Mouse (Mus musculus): ENCODE measurements around the gene Cldn9. TPM values are rescaled to one million over a fixed set of nuclear protein-coding genes. Genes with fewer than 3 reads are reported as not detected.

Cldn9 gene
- 1.3 and 2.2 TPM in 2 replicates for polyA plus RNA-seq (2015; fragmentation: Nextera tagmentation; extraction: Ambion mirVana)

DNA sequence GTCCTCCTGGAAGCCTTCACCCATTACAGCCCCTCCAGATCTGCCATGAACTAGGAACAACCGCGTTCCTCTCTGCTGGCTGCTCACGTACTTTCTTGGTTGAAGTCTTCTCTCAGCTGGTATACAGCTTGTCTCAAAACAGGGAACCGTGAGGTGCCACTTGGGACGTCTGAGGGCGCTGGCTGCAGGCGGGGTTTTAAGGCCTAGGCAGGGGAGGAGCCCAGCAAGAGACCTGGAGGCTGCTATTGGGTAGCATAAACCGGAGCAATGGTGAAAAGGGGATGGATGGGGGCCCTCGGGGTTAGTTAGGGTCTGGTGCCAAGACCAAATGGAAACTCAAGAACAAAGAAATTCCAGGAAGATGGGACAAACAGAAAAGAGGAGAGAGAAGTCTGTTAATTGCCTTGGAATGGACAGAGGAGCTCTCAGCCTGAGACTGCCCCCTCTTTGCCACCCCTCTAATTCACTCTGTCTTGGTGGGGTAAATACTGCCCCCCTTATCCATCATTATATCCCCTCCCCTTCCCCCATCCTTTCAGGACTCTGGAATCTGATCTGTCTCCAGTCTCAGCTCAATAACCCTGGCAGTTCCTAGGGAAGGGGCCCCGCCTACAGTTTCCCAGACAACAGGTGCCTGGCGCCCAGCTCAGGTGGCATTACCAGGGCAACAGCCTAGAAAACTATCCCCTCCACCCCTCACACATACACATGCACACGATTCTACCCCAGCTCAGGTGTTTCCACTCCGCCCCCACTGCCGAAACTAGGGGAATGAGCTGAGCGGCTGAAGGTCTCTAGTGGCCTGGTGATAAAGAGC lies at the start of gene Cldn9:
TSS of gene Cldn9 (minus strand) at position 171 of the 817 bp plus-strand sequence.
- Histone ChIP-seq H3K9ac (ENCODE audit: low read length) (peak within 1 kb of the TSS; percentile 16; the same call in 1 of the 2 replicates), H3K36me3 (ENCODE audit: control insufficient read depth, insufficient read depth, low read length) (no peaks in the 10 kb centered on the region), H3K9me3 (replicated peaks; ENCODE audit: control insufficient read depth, low read length) (no peaks in the 10 kb centered on the region), H3K27me3 (ENCODE audit: control insufficient read depth, insufficient read depth, low read length) (peaks cover 25% of the 10 kb centered on the region), H3K4me3 (replicated peaks; ENCODE audit: low read length) (no peak within 1 kb of the TSS), H3K4me1 (ENCODE audit: control insufficient read depth, insufficient read depth, low read length) (peaks cover 20% of the 10 kb centered on the region; the same call in 1 of the 2 replicates), H3K27ac (ENCODE audit: low read length) (no peak within 1 kb of the TSS), H3K4me2 (ENCODE audit: low read depth, low read length) (peak within 1 kb of the TSS; percentile 17)
- ATAC-seq (ENCODE audit: insufficient read depth, low FRiP score): no peak; the same call in 1 of the 2 replicates
- WGBS: 20% methylated on average over 15 of the region's 15 CpGs

GRCm38 (mm10) chr17:23730441-23730840 lies 46.6 kb upstream of the Cldn9 start:
- Histone ChIP-seq H3K36me3 (ENCODE audit: control insufficient read depth, insufficient read depth, low read length) (no peaks in the 10 kb centered on the region), H3K4me3 (replicated peaks; ENCODE audit: low read length) (no peak overlapping the region), H3K4me2 (ENCODE audit: low read depth, low read length) (no peak overlapping the region), H3K4me1 (ENCODE audit: control insufficient read depth, insufficient read depth, low read length) (peaks cover 13% of the 10 kb centered on the region), H3K9me3 (replicated peaks; ENCODE audit: control insufficient read depth, low read length) (no peaks in the 10 kb centered on the region), H3K9ac (ENCODE audit: low read length) (no peak overlapping the region), H3K27ac (ENCODE audit: low read length) (no peak overlapping the region), H3K27me3 (ENCODE audit: control insufficient read depth, insufficient read depth, low read length) (no peaks in the 10 kb centered on the region)
- WGBS: 50% methylated on average over 1 of the region's 1 CpGs
- ATAC-seq (ENCODE audit: insufficient read depth, low FRiP score): no peak

DNA sequence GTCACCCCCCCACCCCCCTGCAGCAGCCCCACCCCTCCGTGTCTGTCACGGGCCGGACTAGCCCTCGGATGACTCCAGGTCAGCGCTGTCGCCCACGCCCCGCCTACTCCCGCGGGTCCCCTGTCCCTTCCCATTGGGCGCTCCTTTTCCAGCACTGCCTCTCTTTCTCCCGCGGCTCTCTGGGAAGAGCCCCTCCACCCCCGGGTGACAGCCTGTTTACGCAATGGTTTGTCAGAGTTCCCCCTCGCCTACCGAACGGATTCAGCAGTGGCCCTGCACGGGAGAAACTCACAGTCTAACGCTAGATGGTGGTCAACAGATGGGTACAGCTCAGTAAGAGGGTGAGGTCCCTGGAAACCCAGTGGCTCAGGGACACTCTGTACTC lies 42.9 kb upstream of the Cldn9 start:
- under 1% methylated on average over 20 of the region's 20 CpGs for WGBS
- H3K9ac ChIP-seq (ENCODE audit: low read length): peak overlapping the region; percentile 85
- H3K9me3 ChIP-seq (replicated peaks; ENCODE audit: control insufficient read depth, low read length): no peaks in the 10 kb centered on the region
- no peaks in the 10 kb centered on the region for H3K36me3 ChIP-seq (ENCODE audit: control insufficient read depth, insufficient read depth, low read length)
- peak overlapping the region; percentile 89 for H3K4me3 ChIP-seq (replicated peaks; ENCODE audit: low read length)
- peaks cover 14% of the 10 kb centered on the region for H3K4me1 ChIP-seq (ENCODE audit: control insufficient read depth, insufficient read depth, low read length)
- peak overlapping the region; percentile 60 for H3K4me2 ChIP-seq (ENCODE audit: low read depth, low read length)
- peak; percentile 93 for ATAC-seq (ENCODE audit: insufficient read depth, low FRiP score)
- H3K27ac ChIP-seq (ENCODE audit: low read length): peak overlapping the region; percentile 86
- H3K27me3 ChIP-seq (ENCODE audit: control insufficient read depth, insufficient read depth, low read length): no peaks in the 10 kb centered on the region

DNA sequence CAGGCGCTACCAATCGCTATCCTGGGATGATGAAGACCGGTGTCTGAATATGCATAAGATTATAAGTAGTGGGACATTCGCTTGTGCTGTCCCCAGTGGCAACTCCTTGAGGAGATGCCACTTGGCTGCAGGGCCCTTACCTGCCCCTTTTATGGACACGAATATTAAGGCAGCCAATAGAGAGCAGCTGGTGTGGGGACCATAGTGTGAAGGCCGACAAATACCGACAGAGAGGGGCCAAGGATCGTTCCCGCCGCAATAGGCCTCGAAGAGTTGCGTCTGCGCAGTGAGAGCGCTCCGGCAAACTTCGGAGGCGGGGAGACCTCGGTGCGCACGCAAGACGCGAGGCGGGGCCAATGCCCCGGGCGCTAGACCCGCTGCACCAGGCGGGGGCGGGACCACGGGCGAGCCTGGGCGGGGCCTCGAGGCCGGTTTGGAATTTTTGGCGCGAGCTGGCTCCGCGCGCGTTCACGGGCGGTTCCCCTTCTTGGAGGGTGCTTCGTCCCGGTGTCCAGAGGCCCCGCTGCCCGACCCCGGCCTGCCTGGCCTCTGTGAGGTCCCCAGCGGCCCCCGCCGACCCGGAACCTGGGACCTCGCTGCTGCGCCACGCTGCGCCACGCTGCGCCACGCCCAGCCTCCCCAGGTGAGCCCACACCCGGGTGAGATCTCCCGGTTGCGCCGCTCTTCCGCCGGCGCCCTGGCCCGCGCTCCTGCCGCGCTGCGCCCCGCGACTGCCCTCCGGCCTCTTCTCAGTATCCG lies 42.4 kb upstream of the Cldn9 start, which contains the start of gene Pkmyt1:
TSS of gene Pkmyt1 (plus strand) at position 338 of the 759 bp plus-strand sequence.
- Histone ChIP-seq H3K4me3 (replicated peaks; ENCODE audit: low read length) (peak within 1 kb of the TSS; percentile 89), H3K4me2 (ENCODE audit: low read depth, low read length) (peak within 1 kb of the TSS; percentile 76), H3K9ac (ENCODE audit: low read length) (peak within 1 kb of the TSS; percentile 85), H3K4me1 (ENCODE audit: control insufficient read depth, insufficient read depth, low read length) (peaks cover 14% of the 10 kb centered on the region), H3K27ac (ENCODE audit: low read length) (peak within 1 kb of the TSS; percentile 89), H3K27me3 (ENCODE audit: control insufficient read depth, insufficient read depth, low read length) (no peaks in the 10 kb centered on the region), H3K9me3 (replicated peaks; ENCODE audit: control insufficient read depth, low read length) (no peaks in the 10 kb centered on the region), H3K36me3 (ENCODE audit: control insufficient read depth, insufficient read depth, low read length) (no peaks in the 10 kb centered on the region)
- WGBS: 1% methylated on average over 73 of the region's 73 CpGs
- ATAC-seq (ENCODE audit: insufficient read depth, low FRiP score): peak; percentile 95

GRCm38 (mm10) chr17:23725477-23725876 lies 41.7 kb upstream of the Cldn9 start:
- Histone ChIP-seq H3K27ac (ENCODE audit: low read length) (peak overlapping the region; percentile 89), H3K27me3 (ENCODE audit: control insufficient read depth, insufficient read depth, low read length) (no peaks in the 10 kb centered on the region), H3K9me3 (replicated peaks; ENCODE audit: control insufficient read depth, low read length) (no peaks in the 10 kb centered on the region), H3K9ac (ENCODE audit: low read length) (peak overlapping the region; percentile 81), H3K4me1 (ENCODE audit: control insufficient read depth, insufficient read depth, low read length) (peaks cover 14% of the 10 kb centered on the region), H3K36me3 (ENCODE audit: control insufficient read depth, insufficient read depth, low read length) (no peaks in the 10 kb centered on the region), H3K4me3 (replicated peaks; ENCODE audit: low read length) (peak overlapping the region; percentile 89), H3K4me2 (ENCODE audit: low read depth, low read length) (peak overlapping the region; percentile 76)
- ATAC-seq (ENCODE audit: insufficient read depth, low FRiP score): no peak
- WGBS: 46% methylated on average over 4 of the region's 4 CpGs

- Histone ChIP-seq H3K27ac (ENCODE audit: low read length) (no peak within 1 kb of the TSS), H3K4me2 (ENCODE audit: low read depth, low read length) (no peak within 1 kb of the TSS), H3K36me3 (ENCODE audit: control insufficient read depth, insufficient read depth, low read length) (no peaks in the 10 kb centered on the region), H3K4me1 (ENCODE audit: control insufficient read depth, insufficient read depth, low read length) (peaks cover 12% of the 10 kb centered on the region), H3K27me3 (ENCODE audit: control insufficient read depth, insufficient read depth, low read length) (no peaks in the 10 kb centered on the region), H3K9me3 (replicated peaks; ENCODE audit: control insufficient read depth, low read length) (no peaks in the 10 kb centered on the region), H3K9ac (ENCODE audit: low read length) (0 out of 2 replicates have a peak within 1 kb of the TSS, but pooled peaks have one; percentile 24), H3K4me3 (replicated peaks; ENCODE audit: low read length) (no peak within 1 kb of the TSS)
- ATAC-seq (ENCODE audit: insufficient read depth, low FRiP score): no peak
- WGBS: 59% methylated on average over 7 of the region's 7 CpGs
Measured at GRCm38 (mm10) chr17:23722376-23723125, 38.7 kb upstream of the Cldn9 start, which contains the start of gene 1520401A03Rik. 1520401A03Rik (minus strand) TSS chr17:23722783.

- Histone ChIP-seq H3K36me3 (ENCODE audit: control insufficient read depth, insufficient read depth, low read length) (no peaks in the 10 kb centered on the region), H3K27me3 (ENCODE audit: control insufficient read depth, insufficient read depth, low read length) (no peaks in the 10 kb centered on the region), H3K4me3 (replicated peaks; ENCODE audit: low read length) (no peak overlapping the region), H3K4me1 (ENCODE audit: control insufficient read depth, insufficient read depth, low read length) (peaks cover 7% of the 10 kb centered on the region), H3K27ac (ENCODE audit: low read length) (no peak overlapping the region), H3K4me2 (ENCODE audit: low read depth, low read length) (no peak overlapping the region), H3K9me3 (replicated peaks; ENCODE audit: control insufficient read depth, low read length) (no peaks in the 10 kb centered on the region), H3K9ac (ENCODE audit: low read length) (no peak overlapping the region)
- no peak for ATAC-seq (ENCODE audit: insufficient read depth, low FRiP score)
- WGBS: 78% methylated on average over 2 of the region's 2 CpGs
Measured at GRCm38 (mm10) chr17:23721886-23722285, 38.1 kb upstream of the Cldn9 start.

- Histone ChIP-seq H3K27ac (ENCODE audit: low read length) (no peak overlapping the region), H3K9ac (ENCODE audit: low read length) (no peak overlapping the region), H3K4me2 (ENCODE audit: low read depth, low read length) (no peak overlapping the region), H3K9me3 (replicated peaks; ENCODE audit: control insufficient read depth, low read length) (no peaks in the 10 kb centered on the region), H3K36me3 (ENCODE audit: control insufficient read depth, insufficient read depth, low read length) (no peaks in the 10 kb centered on the region), H3K4me1 (ENCODE audit: control insufficient read depth, insufficient read depth, low read length) (no peaks in the 10 kb centered on the region), H3K4me3 (replicated peaks; ENCODE audit: low read length) (no peak overlapping the region), H3K27me3 (ENCODE audit: control insufficient read depth, insufficient read depth, low read length) (no peaks in the 10 kb centered on the region)
- peak; percentile 5; the same call in 1 of the 2 replicates for ATAC-seq (ENCODE audit: insufficient read depth, low FRiP score)
- 30% methylated on average over 1 of the region's 1 CpGs for WGBS
Measured at GRCm38 (mm10) chr17:23719455-23719854, 35.6 kb upstream of the Cldn9 start.
